Mouse (Mus musculus): ENCODE data around the gene Bloc1s5. TPM values are rescaled to one million over a fixed set of nuclear protein-coding genes. Genes with fewer than 3 reads are reported as not detected.
A peak's percentile ranks its signal among the peaks of the same experiment; 100 is the strongest.

The Bloc1s5 gene
- polyA plus RNA-seq, 1 experiment from 2014 or later: 14.2 TPM

- WGBS (ENCODE audit: insufficient replicate concordance): 74% methylated on average over 5 of the region's 5 CpGs
- H3K4me1 ChIP-seq (replicated peaks): 0 out of 2 replicates have a peak, but pooled peaks cover 6% of the 10 kb centered on the region
- H3K27ac ChIP-seq: no peak overlapping the region
- H3K27me3 ChIP-seq: no peaks in the 10 kb centered on the region
- H3K9me3 ChIP-seq (replicated peaks): no peaks in the 10 kb centered on the region
- H3K36me3 ChIP-seq: peaks cover 44% of the 10 kb centered on the region
- no peak overlapping the region for H3K9ac ChIP-seq
- no peak for ATAC-seq (ENCODE audit: low read depth)
- DNase-seq: no peak
- H3K4me3 ChIP-seq (replicated peaks): no peak overlapping the region
- no peak overlapping the region for H3K4me2 ChIP-seq
These were observed 6.5 kb upstream of the Bloc1s5 start for GRCm38 (mm10) chr13:38641414-38641813.

GRCm38 (mm10) chr13:38640961-38641360 is 6.1 kb upstream of the Bloc1s5 start:
- Histone ChIP-seq H3K36me3 (peaks cover 40% of the 10 kb centered on the region), H3K4me1 (replicated peaks) (peaks cover 10% of the 10 kb centered on the region; the same call in 1 of the 2 replicates), H3K9ac (no peak overlapping the region), H3K27ac (no peak overlapping the region), H3K9me3 (replicated peaks) (no peaks in the 10 kb centered on the region), H3K4me2 (no peak overlapping the region), H3K4me3 (replicated peaks) (no peak overlapping the region), H3K27me3 (no peaks in the 10 kb centered on the region)
- DNase-seq (no peak), ATAC-seq (ENCODE audit: low read depth) (no peak)
- WGBS (ENCODE audit: insufficient replicate concordance): 92% methylated on average over 5 of the region's 5 CpGs

DNA sequence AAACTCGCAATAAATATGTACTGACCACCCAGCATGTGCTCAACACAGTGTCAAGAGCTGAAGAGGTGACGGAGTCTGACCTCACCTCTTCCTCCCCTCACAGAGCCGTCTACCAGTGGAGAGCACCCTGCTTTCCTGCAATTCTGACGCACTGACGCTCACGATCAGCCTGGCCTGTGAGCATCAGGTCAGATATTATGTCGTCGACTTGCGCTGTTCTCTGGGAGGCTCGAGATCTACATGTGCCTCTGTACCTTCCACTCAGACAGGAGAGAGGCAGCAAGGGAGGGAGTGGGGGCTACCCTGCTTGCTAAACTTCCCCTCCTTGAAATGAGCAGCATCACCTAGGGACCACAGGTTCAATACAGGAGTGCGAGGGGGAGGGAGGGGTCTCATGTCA is 3.8 kb upstream of the Bloc1s5 start:
- H3K27ac ChIP-seq: no peak overlapping the region
- H3K9ac ChIP-seq: no peak overlapping the region
- no peak overlapping the region for H3K4me2 ChIP-seq
- H3K9me3 ChIP-seq (replicated peaks): no peaks in the 10 kb centered on the region
- ATAC-seq (ENCODE audit: low read depth): no peak
- 66% methylated on average over 11 of the region's 11 CpGs for WGBS (ENCODE audit: insufficient replicate concordance)
- H3K36me3 ChIP-seq: peaks cover 21% of the 10 kb centered on the region
- no peak for DNase-seq
- no peaks in the 10 kb centered on the region for H3K27me3 ChIP-seq
- H3K4me3 ChIP-seq (replicated peaks): no peak overlapping the region
- H3K4me1 ChIP-seq (replicated peaks): peaks cover 22% of the 10 kb centered on the region

- Histone ChIP-seq H3K4me1 (replicated peaks) (peaks cover 53% of the 10 kb centered on the region), H3K27ac (peak overlapping the region; percentile 94), H3K9ac (peak overlapping the region; percentile 80), H3K36me3 (peaks cover 5% of the 10 kb centered on the region), H3K4me2 (peak overlapping the region; percentile 72), H3K27me3 (no peaks in the 10 kb centered on the region), H3K9me3 (replicated peaks) (no peaks in the 10 kb centered on the region), H3K4me3 (replicated peaks) (peak overlapping the region; percentile 68)
- ATAC-seq (ENCODE audit: low read depth) (peak; percentile 53), DNase-seq (peak; percentile 38)
- under 1% methylated on average over 19 of the region's 19 CpGs for WGBS (ENCODE audit: insufficient replicate concordance)
These were observed 581 bp downstream of the Bloc1s5 start for GRCm38 (mm10) chr13:38634256-38634799.

- Histone ChIP-seq H3K9me3 (replicated peaks) (no peaks in the 10 kb centered on the region), H3K4me2 (peak overlapping the region; percentile 72), H3K4me1 (replicated peaks) (peaks cover 53% of the 10 kb centered on the region), H3K9ac (peak overlapping the region; percentile 80), H3K27me3 (no peaks in the 10 kb centered on the region), H3K4me3 (replicated peaks) (peak overlapping the region; percentile 68), H3K27ac (peak overlapping the region; percentile 94), H3K36me3 (peaks cover 5% of the 10 kb centered on the region)
- ATAC-seq (ENCODE audit: low read depth) (no peak), DNase-seq (no peak)
- WGBS (ENCODE audit: insufficient replicate concordance): 66% methylated on average over 6 of the region's 6 CpGs
These were observed 1.5 kb downstream of the Bloc1s5 start for GRCm38 (mm10) chr13:38633287-38634000.

GRCm38 (mm10) chr13:38632556-38632955 is 2.4 kb downstream of the Bloc1s5 start:
- H3K36me3 ChIP-seq: peaks cover 5% of the 10 kb centered on the region
- no peak overlapping the region for H3K4me3 ChIP-seq (replicated peaks)
- 29% methylated on average over 6 of the region's 6 CpGs for WGBS (ENCODE audit: insufficient replicate concordance)
- no peaks in the 10 kb centered on the region for H3K27me3 ChIP-seq
- H3K9me3 ChIP-seq (replicated peaks): no peaks in the 10 kb centered on the region
- peak overlapping the region; percentile 87 for H3K27ac ChIP-seq
- peak overlapping the region; percentile 18 for H3K9ac ChIP-seq
- peaks cover 53% of the 10 kb centered on the region for H3K4me1 ChIP-seq (replicated peaks)
- H3K4me2 ChIP-seq: peak overlapping the region; percentile 46
- ATAC-seq (ENCODE audit: low read depth) (peak; percentile 70), DNase-seq (peak; percentile 57)

DNA sequence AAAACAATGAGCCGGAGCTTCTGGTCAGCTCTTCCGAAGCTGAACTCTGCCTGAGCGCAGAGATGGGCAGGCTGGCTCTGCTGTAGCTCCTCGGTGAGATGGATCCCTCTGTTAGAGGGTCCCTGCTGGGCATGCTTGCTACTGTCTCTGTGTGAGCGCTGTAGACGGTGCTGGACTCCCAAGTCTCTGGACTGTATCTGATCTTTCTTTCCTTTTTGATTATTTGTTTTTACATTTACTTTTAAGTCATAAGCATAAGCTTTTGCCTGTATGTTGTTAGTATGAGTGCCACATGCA is 8.7 kb downstream of the Bloc1s5 start:
- H3K27ac ChIP-seq: no peak overlapping the region
- H3K4me1 ChIP-seq (replicated peaks): peaks cover 31% of the 10 kb centered on the region
- 48% methylated on average over 6 of the region's 6 CpGs for WGBS (ENCODE audit: insufficient replicate concordance)
- peaks cover 19% of the 10 kb centered on the region for H3K36me3 ChIP-seq
- no peak overlapping the region for H3K4me2 ChIP-seq
- no peaks in the 10 kb centered on the region for H3K9me3 ChIP-seq (replicated peaks)
- no peaks in the 10 kb centered on the region for H3K27me3 ChIP-seq
- no peak overlapping the region for H3K4me3 ChIP-seq (replicated peaks)
- H3K9ac ChIP-seq: 0 out of 2 replicates have a peak overlapping the region, but pooled peaks have one; percentile 7
- ATAC-seq (ENCODE audit: low read depth) (no peak), DNase-seq (no peak)

- no peak for DNase-seq
These were observed 9.2 kb downstream of the Bloc1s5 start for GRCm38 (mm10) chr13:38625492-38626228.

GRCm38 (mm10) chr13:38624292-38624902 is 10.5 kb downstream of the Bloc1s5 start:
- Histone ChIP-seq H3K36me3 (0 out of 2 replicates have a peak, but pooled peaks cover 13% of the 10 kb centered on the region), H3K9ac (no peak overlapping the region), H3K9me3 (replicated peaks) (no peaks in the 10 kb centered on the region), H3K4me3 (replicated peaks) (no peak overlapping the region), H3K27me3 (no peaks in the 10 kb centered on the region), H3K4me1 (replicated peaks) (peaks cover 20% of the 10 kb centered on the region), H3K27ac (no peak overlapping the region), H3K4me2 (no peak overlapping the region)
- ATAC-seq (ENCODE audit: low read depth) (no peak), DNase-seq (no peak)
- WGBS (ENCODE audit: insufficient replicate concordance): 79% methylated on average over 8 of the region's 8 CpGs

More at GRCm38 (mm10) chr13:38625492-38626228, 9.2 kb downstream of the Bloc1s5 start:
- Histone ChIP-seq H3K4me1 (replicated peaks) (peaks cover 27% of the 10 kb centered on the region), H3K9me3 (replicated peaks) (no peaks in the 10 kb centered on the region), H3K27ac (peak overlapping the region; percentile 19; the same call in 1 of the 2 replicates), H3K36me3 (peaks cover 19% of the 10 kb centered on the region), H3K4me2 (no peak overlapping the region), H3K27me3 (no peaks in the 10 kb centered on the region), H3K4me3 (replicated peaks) (no peak overlapping the region), H3K9ac (0 out of 2 replicates have a peak overlapping the region, but pooled peaks have one; percentile 7)
- 33% methylated on average over 5 of the region's 5 CpGs for WGBS (ENCODE audit: insufficient replicate concordance)
- no peak for ATAC-seq (ENCODE audit: low read depth)

- no peak overlapping the region for H3K27ac ChIP-seq
- no peak overlapping the region for H3K4me2 ChIP-seq
- peaks cover 20% of the 10 kb centered on the region for H3K4me1 ChIP-seq (replicated peaks)
- no peak overlapping the region for H3K4me3 ChIP-seq (replicated peaks)
- ATAC-seq (ENCODE audit: low read depth): peak; percentile 67; the same call in 1 of the 2 replicates
- no peak overlapping the region for H3K9ac ChIP-seq
- WGBS (ENCODE audit: insufficient replicate concordance): 70% methylated on average over 5 of the region's 5 CpGs
- H3K27me3 ChIP-seq: no peaks in the 10 kb centered on the region
- H3K9me3 ChIP-seq (replicated peaks): no peaks in the 10 kb centered on the region
- 0 out of 2 replicates have a peak, but pooled peaks cover 13% of the 10 kb centered on the region for H3K36me3 ChIP-seq
- DNase-seq: no peak
These were observed 11.6 kb downstream of the Bloc1s5 start for GRCm38 (mm10) chr13:38623296-38623695.

Measured in liver, embryonic 13.5 days (tissue).